Mouse (Mus musculus): ENCODE results near the gene Car14.
"Not testable (repeated sequence)": the region's sequence is repeated elsewhere in the genome, so short reads cannot be mapped to it uniquely, and the experiment has no call there.

The Car14 gene

DNA sequence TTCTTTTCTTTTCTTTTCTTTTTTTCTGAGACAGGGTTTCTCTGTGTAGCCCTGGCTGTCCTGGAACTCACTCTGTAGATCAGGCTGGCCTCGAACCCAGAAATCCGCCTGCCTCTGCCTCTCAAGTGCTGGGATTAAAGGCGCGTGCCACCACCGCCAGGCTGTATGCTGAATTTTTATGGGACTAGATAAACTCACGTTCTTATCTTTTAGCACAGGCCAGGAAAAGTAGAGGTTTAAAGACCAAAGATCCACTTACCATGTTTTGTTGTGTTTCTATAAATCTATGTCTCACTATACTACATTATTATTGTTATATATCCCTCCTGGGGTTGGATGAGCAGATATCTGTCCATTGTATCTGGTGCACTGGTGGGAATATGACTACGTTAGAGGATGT, 18.9 kb upstream of the Car14 start:
- not testable (repeated sequence) for DNase-seq

GRCm38 (mm10) chr3:95920532-95920931, 16.0 kb upstream of the Car14 start:
- not testable (repeated sequence) for DNase-seq

DNA sequence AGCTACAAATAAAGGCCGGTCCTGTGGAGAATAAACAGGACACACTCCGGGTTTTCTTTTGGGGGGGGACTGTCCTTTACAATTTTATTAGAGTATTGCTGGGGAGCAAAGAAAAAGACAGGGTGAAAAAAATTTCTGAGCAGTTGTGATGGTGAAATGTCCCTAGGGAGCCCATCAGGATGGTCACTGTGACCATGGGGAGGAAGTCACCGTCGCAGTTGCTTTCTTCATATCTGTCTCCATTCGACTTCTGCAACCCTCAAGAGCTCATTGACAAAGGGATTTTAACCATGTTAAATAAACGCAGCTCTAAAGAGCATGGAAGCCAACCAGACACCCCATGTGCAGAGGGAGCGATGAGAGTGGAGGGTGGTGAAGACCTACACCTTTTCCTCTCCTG, 12.3 kb upstream of the Car14 start:
- DNase-seq, result no peak

DNA sequence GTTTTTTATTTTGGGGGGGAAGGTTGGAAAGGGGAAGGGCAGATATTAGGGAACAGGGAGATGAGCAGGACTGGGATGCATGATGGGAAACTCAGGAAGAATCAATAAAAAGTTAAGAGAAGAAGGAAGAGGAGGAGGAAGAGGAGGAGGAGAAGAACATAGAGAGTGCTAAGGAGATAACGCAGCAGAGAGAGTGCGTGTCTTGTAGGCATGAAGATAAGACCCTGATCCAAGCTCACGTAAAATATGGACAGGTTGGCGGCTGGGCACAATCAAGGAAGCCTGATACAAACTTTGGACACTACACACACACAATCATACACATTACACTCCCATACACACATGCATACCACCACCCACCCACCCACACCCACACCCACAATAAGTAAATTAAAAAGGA, 10.2 kb upstream of the Car14 start:
- DNase-seq, result no peak

- no peak for DNase-seq
Measured at GRCm38 (mm10) chr3:95907613-95908012, 3.1 kb upstream of the Car14 start.

DNA sequence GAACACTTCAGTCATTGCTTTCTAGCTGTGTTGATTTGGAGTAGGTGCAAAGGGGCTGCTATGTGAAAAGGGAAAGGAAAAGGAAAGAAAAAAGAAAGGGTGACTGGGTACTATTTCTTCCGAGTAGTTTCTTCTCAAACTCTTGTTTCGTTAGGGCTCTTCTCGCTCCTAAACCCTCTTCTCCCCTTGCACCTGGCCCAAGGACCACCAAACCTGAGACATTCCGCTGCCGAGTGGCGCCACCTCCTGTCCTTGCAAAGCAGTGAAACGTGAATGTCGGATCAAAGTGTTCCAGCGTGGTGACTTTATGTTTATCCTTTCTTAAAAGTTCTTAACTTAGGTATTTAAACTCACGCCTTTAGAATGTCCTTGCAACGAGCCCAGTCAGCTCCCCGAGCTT, 2.4 kb upstream of the Car14 start:
- DNase-seq, result no peak

DNA sequence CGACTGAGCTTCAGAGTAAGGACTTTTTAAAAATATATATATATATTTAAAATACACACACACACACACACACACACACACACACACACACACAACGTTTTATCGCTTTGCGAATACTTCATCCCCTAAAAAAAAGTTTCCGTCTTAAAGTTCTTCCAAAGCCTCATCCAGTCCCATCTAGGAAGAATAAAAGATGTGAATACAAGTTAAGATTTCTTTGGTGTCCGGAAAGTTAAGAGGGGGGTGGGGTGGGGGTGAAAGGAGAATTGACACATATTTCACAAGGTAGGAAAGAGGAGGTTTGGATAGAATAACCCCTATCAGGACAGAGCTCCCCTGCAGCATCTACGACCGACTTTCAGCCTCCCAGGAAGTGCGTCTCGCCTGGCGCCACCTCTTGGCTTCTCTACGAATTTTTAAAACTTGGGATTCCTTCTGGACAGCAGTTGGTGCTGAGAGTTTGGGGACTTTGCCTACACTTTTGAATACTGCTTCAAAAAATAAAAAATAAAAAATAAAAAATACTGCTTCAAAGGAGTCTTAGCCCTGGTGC, 1.5 kb upstream of the Car14 start:
- peak; percentile 34 for DNase-seq

GRCm38 (mm10) chr3:95905146-95905939, 852 bp upstream of the Car14 start:
- peak; percentile 39 for DNase-seq

DNA sequence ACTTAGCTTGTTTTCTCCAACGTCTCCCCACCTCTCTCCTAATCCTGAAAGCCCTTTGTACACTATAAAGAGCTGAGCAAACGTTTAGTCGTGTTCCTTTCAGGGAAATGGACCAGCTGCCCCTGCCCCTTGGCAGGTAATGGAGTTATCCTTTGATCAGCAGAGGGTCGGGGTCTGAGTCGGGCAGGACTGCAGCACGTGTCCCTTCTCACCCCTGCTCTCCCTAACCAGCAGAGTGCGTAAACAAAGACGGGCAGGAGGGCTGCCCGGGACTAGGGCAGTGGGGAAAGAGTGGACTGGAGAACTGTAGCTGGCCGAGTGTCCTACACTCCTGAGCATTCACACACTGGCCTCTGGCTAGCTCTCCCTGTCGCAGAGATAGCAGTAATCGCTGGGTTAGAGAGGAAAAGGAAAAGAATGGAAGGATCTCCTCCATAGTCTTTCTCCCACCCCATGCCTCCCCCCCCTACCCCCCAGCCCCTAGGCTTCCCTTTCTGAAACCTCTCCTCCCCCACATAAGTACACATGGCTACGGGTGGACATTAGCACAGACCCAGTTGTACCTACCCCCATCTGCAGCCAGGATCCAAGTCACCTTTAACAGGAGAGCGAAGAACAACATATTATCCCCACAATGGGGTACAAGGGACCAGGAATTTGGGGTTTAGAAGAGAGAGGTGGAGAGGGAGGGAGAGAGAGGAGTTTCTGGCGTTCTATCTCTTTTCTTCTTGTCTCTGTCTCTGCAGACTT, 563 bp downstream of the Car14 start:
- no peak for DNase-seq

DNA sequence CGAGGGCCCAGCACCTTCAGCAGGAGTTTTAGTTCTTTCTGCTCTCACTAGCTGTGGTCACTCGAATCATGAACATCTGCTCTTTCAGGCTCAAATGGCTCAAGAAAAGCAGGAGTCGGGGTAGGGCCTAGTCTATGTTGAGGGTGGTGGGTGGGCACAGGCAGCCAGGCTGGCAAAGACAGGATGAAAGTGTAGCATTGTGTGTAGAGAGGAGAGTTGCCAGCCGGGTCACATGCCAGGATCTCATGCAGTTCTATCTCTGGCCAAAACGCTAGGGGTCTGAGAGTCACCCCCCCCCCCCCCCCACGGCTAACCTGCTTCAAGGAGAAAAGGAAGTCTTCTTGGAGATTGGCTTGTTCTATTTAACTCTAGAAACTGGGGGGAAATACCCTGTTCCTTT, 1.8 kb downstream of the Car14 start:
- no peak for DNase-seq

DNA sequence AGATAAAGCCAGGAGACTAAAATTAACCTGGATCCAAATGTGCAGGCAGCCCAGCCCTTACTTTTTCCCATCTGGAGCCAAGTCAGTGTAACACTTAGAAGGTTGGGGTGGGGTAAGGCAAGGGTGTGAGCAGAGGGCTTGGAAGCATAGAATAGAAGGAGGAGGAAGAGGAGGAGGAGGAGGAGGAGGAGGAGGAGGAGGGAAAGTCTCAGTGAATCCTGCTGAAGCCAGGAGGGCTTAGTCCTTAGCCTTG, 2.2 kb downstream of the Car14 start:
- DNase-seq, result no peak

DNA sequence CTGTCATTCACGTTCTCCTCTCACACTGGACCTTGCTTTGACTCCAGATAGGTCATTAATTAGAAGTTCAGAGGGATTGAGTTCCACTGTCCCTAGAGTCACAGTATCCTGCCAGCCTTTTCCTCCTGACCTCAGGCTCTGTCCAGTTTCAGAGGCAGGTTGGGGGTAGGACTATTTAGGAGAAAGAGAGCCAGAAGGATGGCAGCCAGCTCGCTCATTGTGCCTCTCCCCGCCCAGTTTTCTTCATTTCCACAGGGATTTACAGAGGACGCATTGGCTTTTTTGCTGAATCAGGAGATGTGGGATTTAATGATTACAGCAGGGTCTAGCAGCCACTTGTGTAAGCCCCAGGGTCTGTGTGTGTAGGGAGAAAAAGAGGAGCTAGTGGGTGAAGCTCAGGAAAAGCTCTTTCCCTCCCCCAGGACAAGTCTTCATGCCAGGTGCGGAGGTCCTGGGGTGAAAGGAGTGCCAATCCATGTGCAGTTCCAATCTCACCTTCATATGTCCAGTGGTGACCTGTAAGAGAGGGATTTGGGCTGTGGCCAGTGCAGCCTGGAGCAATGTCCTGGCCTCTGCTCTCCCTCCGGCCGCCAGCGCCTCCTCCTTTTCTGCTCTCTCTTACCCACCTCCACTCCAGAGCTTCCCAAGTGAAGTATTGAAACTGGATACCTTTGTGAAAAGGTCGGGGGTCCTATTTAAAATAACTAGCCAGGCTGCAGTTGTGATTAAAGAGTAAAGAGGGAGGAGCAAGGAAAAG, 2.7 kb downstream of the Car14 start:
- no peak for DNase-seq

DNA sequence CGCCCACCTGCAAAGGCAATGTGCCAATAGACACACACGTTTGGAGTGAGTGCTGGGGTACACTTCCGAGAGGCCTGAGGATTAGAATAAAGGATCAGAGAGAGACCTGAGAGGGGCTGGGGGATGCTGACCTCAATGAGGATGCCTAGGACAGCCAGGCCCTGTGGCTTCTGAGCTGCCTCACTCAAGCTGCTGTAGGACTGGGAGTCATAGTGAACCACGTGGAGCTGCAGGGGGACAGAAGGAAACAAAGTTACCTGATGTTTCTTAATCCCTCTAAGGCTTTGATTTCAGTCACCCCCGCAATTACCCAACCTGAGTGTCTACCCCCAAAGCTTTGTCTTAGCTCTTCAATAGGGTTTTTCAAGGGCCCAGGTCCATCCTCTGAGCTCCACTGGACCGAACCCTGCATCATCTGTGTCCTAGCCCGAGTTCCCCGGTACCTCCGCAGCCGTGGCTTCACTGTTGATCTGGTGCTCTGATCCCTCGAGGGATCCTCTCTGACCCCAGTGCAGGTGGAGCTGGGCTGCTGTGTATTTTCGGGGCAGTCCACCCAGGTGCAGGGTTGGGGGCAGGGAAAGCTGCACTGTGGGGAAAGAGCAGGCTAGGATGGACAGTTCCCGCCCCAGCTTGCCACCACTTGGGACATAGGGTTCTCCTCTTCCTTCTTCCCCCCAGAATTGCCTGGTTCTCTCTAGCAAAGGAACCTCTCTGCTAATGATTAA, 4.5 kb downstream of the Car14 start:
- DNase-seq, result no peak

- not testable (repeated sequence) for DNase-seq
Measured at GRCm38 (mm10) chr3:95895501-95895900, 9.0 kb downstream of the Car14 start.

DNA sequence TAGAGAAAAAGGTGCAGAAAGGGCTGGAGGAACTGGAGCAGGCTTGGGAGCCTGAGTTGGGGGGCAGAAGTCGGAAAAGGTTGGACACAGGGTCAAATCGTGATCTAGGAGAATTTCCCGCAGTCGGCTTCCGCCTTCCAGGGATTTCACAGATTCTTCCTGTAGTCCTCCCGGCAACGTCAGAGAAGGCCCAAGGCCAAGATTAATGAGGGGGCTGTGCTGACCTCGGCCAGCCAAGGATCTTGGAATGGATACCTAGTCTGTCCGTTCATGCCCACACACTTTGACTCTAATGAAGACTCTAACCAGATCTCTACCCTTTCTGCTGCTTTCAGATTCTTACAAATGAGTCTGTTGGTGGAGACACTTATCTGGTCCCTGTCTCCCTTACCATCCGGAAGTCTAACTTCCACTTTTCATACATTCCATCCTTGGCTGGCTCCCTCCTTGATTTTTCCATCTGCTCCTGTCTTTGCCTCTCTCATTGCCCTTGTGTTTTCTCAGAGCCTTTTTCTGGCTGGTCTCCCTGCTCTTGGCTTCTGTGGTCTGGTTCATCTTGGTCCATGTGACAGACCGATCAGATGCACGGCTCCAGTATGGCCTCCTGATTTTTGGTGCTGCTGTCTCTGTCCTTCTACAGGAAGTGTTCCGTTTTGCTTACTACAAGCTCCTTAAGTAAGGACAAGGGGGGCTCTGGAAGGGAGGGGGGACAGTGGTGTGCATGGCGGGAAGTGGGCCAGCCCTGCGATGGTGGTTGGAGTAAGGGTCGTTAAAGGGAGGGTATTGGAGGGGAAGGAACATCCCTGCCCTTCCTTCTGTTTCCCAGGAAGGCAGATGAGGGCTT, 10.0 kb downstream of the Car14 start:
- peak; percentile 50 for DNase-seq

- peak; percentile 96 for DNase-seq
Measured at GRCm38 (mm10) chr3:95893606-95894316, 10.7 kb downstream of the Car14 start, which contains the start of gene Aph1a. Gene Aph1a (plus strand): TSS chr3:95893969.

DNA sequence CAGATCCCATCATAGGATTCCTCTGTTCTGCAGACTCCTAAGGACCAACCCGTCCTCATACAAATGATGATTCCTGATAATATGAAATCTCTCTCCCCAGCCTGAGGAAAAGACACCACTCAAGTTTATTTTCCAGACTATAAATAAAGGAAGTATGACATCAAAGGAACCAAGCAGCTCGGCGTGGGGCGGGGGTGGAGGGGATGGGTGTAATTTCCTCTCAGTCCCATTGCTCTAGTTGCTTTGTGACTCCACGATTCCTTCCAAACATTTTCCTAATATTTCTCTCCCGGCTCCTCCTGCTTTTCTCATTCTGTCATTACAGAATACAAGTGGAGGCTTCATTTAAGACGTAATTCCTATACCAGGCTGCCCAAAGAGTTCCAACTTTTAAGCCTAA, 11.4 kb downstream of the Car14 start:
- no peak for DNase-seq

DNA sequence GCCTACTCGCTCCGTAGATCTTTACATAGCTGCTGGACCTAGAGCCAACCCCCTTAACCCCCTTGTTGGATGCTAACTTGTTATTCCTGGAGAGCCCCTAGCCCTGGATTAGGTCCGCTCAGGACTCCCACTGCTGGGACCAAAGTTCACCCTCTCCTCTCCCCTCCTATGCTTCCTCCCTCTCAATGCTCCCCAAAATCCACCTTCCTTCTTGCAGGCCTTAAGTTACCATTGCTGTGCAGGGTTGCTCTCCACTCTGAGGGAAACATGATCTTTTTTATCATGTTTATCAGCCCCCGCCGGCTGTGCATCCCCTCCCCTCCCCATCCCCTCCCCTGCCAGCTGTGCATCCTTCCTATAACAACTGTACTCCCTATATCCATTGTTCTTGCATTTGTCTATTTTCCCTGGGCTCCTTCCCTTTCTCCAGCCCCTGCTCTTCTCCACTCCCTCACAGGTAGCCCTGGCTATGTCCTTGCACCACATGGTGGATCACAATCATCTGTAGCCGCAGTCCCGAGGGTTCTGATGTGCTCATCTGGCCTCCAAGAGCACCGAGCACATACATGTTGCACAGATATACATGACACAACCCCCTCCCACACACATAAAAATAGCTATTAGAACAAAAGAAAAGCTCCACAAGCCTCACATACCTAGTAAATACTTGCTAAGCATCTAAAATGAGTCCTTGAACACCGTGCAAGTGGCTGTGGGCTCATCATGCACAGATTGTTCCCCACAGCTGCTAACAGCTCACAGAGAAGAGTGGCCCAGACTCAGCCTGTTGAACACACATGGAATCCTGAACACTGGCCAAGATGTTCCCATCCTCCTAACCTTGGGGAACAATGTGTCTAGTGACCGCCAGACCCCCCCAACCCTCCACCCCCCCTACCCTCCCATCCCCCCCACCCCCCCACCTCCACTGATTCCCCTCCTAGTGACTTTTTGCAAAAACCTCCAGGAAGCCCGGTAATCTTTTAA, 12.1 kb downstream of the Car14 start:
- DNase-seq, result no peak

DNA sequence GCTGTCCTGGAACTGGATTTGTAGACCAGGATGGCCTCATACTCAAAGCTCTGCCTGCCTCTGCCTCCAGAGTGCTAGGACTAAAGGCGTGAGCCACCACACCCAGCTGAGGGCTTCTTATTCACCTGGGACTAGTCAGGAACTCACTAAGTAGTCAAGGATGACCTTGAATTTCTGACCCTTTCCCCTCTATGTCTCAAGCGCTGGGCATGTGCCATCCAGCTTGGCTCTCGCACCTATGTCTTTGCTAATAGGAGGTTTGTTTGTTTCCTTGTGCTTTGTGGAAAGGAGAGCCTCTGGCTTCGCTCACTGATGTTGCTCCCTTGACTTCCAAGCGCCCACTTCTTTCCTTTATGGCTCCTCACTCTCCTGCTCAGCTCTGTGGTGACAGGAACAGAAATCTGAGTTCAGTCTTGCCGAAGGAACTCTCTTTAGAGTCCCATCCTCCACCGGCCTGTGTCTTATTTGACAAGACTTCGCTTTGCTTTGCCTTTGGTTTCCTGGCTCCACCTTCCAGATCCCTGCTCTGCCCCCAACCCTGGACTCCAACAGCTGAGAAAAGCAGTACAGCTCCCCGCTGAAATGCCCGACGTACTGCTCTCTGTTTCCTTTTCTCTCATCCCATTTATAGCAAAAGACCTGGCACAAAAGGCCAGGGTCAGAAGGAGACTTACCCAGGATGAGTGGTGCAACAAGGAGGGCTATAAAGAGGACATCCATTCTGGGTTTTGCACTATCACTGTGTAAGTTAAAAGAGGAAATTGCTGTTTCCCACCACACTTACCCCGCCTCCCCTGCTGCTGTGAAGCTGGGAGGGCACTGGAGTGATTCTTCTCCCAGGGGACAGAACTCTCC, 13.1 kb downstream of the Car14 start, which contains the start of gene BC028528:
BC028528 (minus strand) TSS at position 795 of the 855 bp plus-strand sequence.
- no peak for DNase-seq

Data from cerebellum, adult 11 months (tissue).